Mouse (Mus musculus): ENCODE measurements around the gene Coq5. TPM values are rescaled to one million over a fixed set of nuclear protein-coding genes. Genes with fewer than 3 reads are reported as not detected.

Coq5 gene
- polyA plus RNA-seq, 1 experiment from 2014 or later, result 56.1 TPM

GRCm38 (mm10) chr5:115333626-115334025 lies 54.2 kb downstream of the Coq5 start:
- no peaks in the 10 kb centered on the region for H3K9me3 ChIP-seq (replicated peaks; ENCODE audit: control insufficient read depth, low read length, poor library complexity, severe bottlenecking)
- no peak for ATAC-seq
- H3K27ac ChIP-seq (ENCODE audit: low read length), result no peak overlapping the region
- no peaks in the 10 kb centered on the region for H3K27me3 ChIP-seq (ENCODE audit: control insufficient read depth, insufficient read depth, low read depth, low read length)
- H3K36me3 ChIP-seq (ENCODE audit: control insufficient read depth, insufficient read depth, low read length), result peaks cover 27% of the 10 kb centered on the region
- 90% methylated on average over 3 of the region's 3 CpGs for WGBS
- H3K4me2 ChIP-seq (ENCODE audit: low read length), result no peak overlapping the region
- H3K9ac ChIP-seq (ENCODE audit: low read depth, low read length), result no peak overlapping the region
- no peak overlapping the region for H3K4me3 ChIP-seq (ENCODE audit: low read depth, low read length)
- H3K4me1 ChIP-seq (ENCODE audit: control insufficient read depth, insufficient read depth, low read length), result peaks cover 15% of the 10 kb centered on the region

DNA sequence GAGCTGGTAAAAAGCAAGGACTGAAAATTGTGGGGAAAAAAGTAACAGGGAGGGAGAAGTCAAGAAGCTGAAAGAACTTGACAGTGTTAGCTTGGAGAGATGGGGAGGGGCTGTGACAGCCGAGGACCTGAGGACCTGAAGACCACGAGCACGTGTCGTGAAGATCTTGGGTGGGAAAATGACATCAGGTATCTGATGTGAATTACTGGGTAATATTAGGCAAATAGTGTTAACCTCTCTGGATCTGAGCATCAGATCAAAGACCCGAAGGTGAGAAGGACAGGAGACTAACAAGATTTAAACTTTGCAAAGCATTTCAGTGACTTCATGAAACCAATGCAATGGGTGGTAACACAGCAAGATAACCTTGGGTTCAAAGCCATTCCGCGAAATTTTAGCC lies 60.5 kb downstream of the Coq5 start:
- Histone ChIP-seq H3K36me3 (ENCODE audit: control insufficient read depth, insufficient read depth, low read length) (peaks cover 24% of the 10 kb centered on the region), H3K4me1 (ENCODE audit: control insufficient read depth, insufficient read depth, low read length) (peaks cover 24% of the 10 kb centered on the region)
- WGBS, result 28% methylated on average over 7 of the region's 7 CpGs

DNA sequence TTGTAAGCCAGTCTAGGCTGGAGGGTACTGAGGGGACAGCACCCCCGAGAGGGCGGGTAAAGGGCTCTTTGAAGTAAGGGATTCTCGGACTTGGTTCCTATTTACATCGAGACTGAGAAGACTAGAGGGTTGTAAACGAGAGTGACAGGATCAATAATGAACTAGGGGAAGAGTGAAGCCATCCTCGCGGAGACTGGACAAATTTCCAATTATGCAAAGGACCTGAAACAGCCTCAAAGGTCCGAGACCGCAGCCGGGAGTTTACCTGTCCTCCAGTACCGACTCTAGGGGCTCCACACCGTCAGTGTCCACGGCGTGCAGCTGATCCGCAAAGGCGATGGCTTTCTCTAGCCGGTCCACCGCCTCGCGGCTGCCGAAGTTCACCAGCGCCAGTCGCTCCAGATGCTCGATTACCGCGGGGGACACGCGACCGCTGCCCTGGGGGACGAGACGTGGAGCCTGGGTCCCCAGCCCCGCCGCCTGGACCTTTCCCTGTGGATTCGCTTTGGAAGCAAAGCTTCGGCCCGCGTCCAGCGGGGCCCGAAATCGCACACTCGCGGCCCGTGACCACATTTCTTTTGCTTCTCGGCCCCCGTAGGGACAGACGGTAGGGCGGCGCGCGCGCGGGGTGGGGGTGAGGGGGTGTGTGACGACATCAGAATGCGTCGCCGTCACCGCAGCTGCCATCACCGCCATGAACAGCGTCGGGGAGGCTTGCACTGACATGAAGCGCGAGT lies 61.3 kb downstream of the Coq5 start, which contains the start of the genes Gatc and Triap1:
Gene Gatc, minus strand, starts transcription at position 602 of the 737 bp plus-strand sequence.
Gene Triap1, plus strand, starts transcription at position 649 of the 737 bp plus-strand sequence.
- no peaks in the 10 kb centered on the region for H3K27me3 ChIP-seq (ENCODE audit: control insufficient read depth, insufficient read depth, low read depth, low read length)
- no peaks in the 10 kb centered on the region for H3K9me3 ChIP-seq (replicated peaks; ENCODE audit: control insufficient read depth, low read length, poor library complexity, severe bottlenecking)
- peak; percentile 91 for ATAC-seq
- WGBS, result under 1% methylated on average over 62 of the region's 62 CpGs
- H3K4me3 ChIP-seq (ENCODE audit: low read depth, low read length), result peak within 1 kb of the TSS; percentile 84
- peak within 1 kb of the TSS; percentile 87 for H3K9ac ChIP-seq (ENCODE audit: low read depth, low read length)
- H3K27ac ChIP-seq (ENCODE audit: low read length), result peak within 1 kb of the TSS; percentile 84
- peaks cover 24% of the 10 kb centered on the region for H3K4me1 ChIP-seq (ENCODE audit: control insufficient read depth, insufficient read depth, low read length)
- H3K36me3 ChIP-seq (ENCODE audit: control insufficient read depth, insufficient read depth, low read length), result peaks cover 29% of the 10 kb centered on the region
- H3K4me2 ChIP-seq (ENCODE audit: low read length), result peak within 1 kb of the TSS; percentile 73

More for the DNA sequence above, 60.5 kb downstream of the Coq5 start:
- no peak for ATAC-seq
- peak overlapping the region; percentile 73 for H3K4me2 ChIP-seq (ENCODE audit: low read length)
- no peaks in the 10 kb centered on the region for H3K9me3 ChIP-seq (replicated peaks; ENCODE audit: control insufficient read depth, low read length, poor library complexity, severe bottlenecking)
- H3K27me3 ChIP-seq (ENCODE audit: control insufficient read depth, insufficient read depth, low read depth, low read length), result no peaks in the 10 kb centered on the region
- H3K4me3 ChIP-seq (ENCODE audit: low read depth, low read length), result peak overlapping the region; percentile 84
- H3K9ac ChIP-seq (ENCODE audit: low read depth, low read length), result no peak overlapping the region
- H3K27ac ChIP-seq (ENCODE audit: low read length), result no peak overlapping the region

DNA sequence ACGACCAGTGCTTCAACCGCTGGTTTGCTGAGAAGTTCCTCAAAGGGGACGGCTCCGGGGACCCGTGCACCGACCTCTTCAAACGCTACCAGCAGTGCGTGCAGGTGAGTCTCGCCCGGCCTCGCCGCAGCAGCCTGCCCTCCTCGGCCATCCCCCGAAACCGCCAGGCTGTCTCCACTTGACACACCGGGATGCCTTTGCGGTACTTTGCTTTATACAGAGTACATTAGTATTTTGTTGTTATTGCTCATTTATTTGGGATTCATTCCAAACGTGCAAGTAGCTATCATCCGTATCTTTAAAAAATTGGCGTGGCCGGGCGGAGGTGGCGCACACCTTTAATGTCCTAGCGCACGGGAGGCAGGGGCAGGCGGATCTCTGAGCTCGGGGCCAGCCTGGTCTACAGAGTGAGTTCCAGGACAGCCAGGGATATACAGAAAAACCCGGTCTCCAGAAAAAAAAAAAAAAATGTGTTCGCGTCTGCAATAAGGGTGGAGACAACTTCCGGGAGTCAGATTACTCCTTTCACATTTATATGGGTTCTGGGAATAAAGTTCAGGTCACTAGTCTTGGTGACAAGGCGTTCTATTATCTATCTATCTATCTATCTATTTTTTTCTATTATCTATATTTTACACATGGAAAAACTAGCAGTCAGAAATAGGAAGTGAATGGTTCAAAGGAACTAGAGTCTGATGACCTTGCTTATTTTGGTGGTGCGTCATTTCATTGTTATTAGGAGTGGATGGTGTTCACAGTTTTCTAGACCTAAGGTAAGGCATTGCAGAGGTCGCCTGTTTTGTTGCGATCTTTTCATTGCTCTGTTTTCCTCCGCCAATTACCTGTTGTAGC lies 62.1 kb downstream of the Coq5 start:
- Histone ChIP-seq H3K4me2 (ENCODE audit: low read length) (peak overlapping the region; percentile 73), H3K36me3 (ENCODE audit: control insufficient read depth, insufficient read depth, low read length) (peaks cover 27% of the 10 kb centered on the region), H3K4me3 (ENCODE audit: low read depth, low read length) (peak overlapping the region; percentile 84), H3K9me3 (replicated peaks; ENCODE audit: control insufficient read depth, low read length, poor library complexity, severe bottlenecking) (no peaks in the 10 kb centered on the region), H3K9ac (ENCODE audit: low read depth, low read length) (peak overlapping the region; percentile 87), H3K27ac (ENCODE audit: low read length) (peak overlapping the region; percentile 84), H3K27me3 (ENCODE audit: control insufficient read depth, insufficient read depth, low read depth, low read length) (no peaks in the 10 kb centered on the region), H3K4me1 (ENCODE audit: control insufficient read depth, insufficient read depth, low read length) (peaks cover 24% of the 10 kb centered on the region)
- 13% methylated on average over 36 of the region's 36 CpGs for WGBS
- peak; percentile 16; the same call in 1 of the 2 replicates for ATAC-seq

Other genes with a start within 250 kb of the Coq5 start
- gene Gm10401, start 181.4 kb upstream of the Coq5 start, polyA plus RNA-seq (2015; fragmentation: Nextera tagmentation; extraction: Ambion mirVana), result 34.8 and 43.1 TPM in 2 replicates
- 14.2 and 15.8 TPM in 2 replicates for gene Acads, start 160.3 kb upstream of the Coq5 start, polyA plus RNA-seq (2015; fragmentation: Nextera tagmentation; extraction: Ambion mirVana)
- 27.7 and 30.5 TPM in 2 replicates for gene Unc119b, start 144.7 kb upstream of the Coq5 start, polyA plus RNA-seq (2015; fragmentation: Nextera tagmentation; extraction: Ambion mirVana)
- gene Mlec, start 121.5 kb upstream of the Coq5 start, polyA plus RNA-seq (2015; fragmentation: Nextera tagmentation; extraction: Ambion mirVana), result 22.9 and 25.4 TPM in 2 replicates
- 5.2 and 5.3 TPM in 2 replicates for gene Cabp1, start 85.3 kb upstream of the Coq5 start, polyA plus RNA-seq (2015; fragmentation: Nextera tagmentation; extraction: Ambion mirVana)
- 86.1 and 92.8 TPM in 2 replicates for gene Pop5, start 43.8 kb upstream of the Coq5 start, polyA plus RNA-seq (2015; fragmentation: Nextera tagmentation; extraction: Ambion mirVana)
- gene Rnf10, start 6.8 kb upstream of the Coq5 start, polyA plus RNA-seq (2015; fragmentation: Nextera tagmentation; extraction: Ambion mirVana), result 172 and 176 TPM in 2 replicates
- gene Dynll1, start 21.3 kb downstream of the Coq5 start, polyA plus RNA-seq (2015; fragmentation: Nextera tagmentation; extraction: Ambion mirVana), result 1,084 and 1,126 TPM in 2 replicates
- gene Srsf9, start 47.5 kb downstream of the Coq5 start, polyA plus RNA-seq (2015; fragmentation: Nextera tagmentation; extraction: Ambion mirVana), result 118 and 132 TPM in 2 replicates
- 37.8 and 43.5 TPM in 2 replicates for gene Gatc, start 61.5 kb downstream of the Coq5 start, polyA plus RNA-seq (2015; fragmentation: Nextera tagmentation; extraction: Ambion mirVana)
- gene Triap1, start 61.6 kb downstream of the Coq5 start, polyA plus RNA-seq (2015; fragmentation: Nextera tagmentation; extraction: Ambion mirVana), result 47.9 and 52.6 TPM in 2 replicates
- gene Cox6a1, start 69.3 kb downstream of the Coq5 start, polyA plus RNA-seq (2015; fragmentation: Nextera tagmentation; extraction: Ambion mirVana), result 1,007 and 1,008 TPM in 2 replicates
- 47.9 and 53.7 TPM in 2 replicates for gene Msi1, start 149.9 kb downstream of the Coq5 start, polyA plus RNA-seq (2015; fragmentation: Nextera tagmentation; extraction: Ambion mirVana)
- not detected in 2 replicates for gene Pla2g1b, start 186.6 kb downstream of the Coq5 start, polyA plus RNA-seq (2015; fragmentation: Nextera tagmentation; extraction: Ambion mirVana)
- gene Sirt4, start 205.1 kb downstream of the Coq5 start, polyA plus RNA-seq (2015; fragmentation: Nextera tagmentation; extraction: Ambion mirVana), result 32.3 and 32.7 TPM in 2 replicates
- gene Pxn, start 227.0 kb downstream of the Coq5 start, polyA plus RNA-seq (2015; fragmentation: Nextera tagmentation; extraction: Ambion mirVana), result 18.3 and 18.5 TPM in 2 replicates

Data from midbrain, embryonic 16.5 days (tissue).